Mouse (Mus musculus): ENCODE measurements at regions not wholly inside any gene's neighbourhood (a gene's known extent, or its start where the extent isn't known, plus 50 kb on each side); places are given as distances from the start of the nearest gene placed in this dataset.

DNA sequence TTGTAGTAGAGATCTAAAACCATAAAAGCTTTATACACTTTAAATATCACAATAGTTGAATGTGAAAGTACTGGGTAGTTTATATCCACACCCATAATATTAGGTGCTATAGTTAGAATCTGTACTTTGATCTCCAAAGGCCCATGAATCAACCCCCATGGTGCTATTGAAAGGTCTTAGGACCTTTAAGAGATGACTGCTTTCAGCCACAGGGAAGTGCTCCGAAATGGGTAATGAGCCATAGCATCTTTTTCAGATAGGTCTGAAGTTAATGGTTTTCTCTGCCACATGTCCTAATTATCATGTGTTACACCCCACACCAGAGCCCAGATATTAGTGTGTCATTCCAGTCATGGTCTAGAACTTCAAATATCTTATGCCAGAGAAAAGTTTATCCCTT lies 312.1 kb upstream of the Xrcc4 start:
- no peak for TF ChIP-seq POLR2A (IDR thresholded peaks at IDR 0.05; ENCODE audit: low read depth, low read length)
- no peak for TF ChIP-seq CTCF (conservative IDR thresholded peaks at IDR 0.05; ENCODE audit: insufficient read depth, insufficient read length, low read depth, low read length)
